Mouse (Mus musculus) gastrocnemius, postnatal 36 days (tissue): ENCODE data around the gene Trdmt1. TPM values are rescaled to one million over a fixed set of nuclear protein-coding genes. Genes with fewer than 3 reads are reported as not detected.
"Not testable (repeated sequence)": the region's sequence is repeated elsewhere in the genome, so short reads cannot be mapped to it uniquely, and the experiment has no call there.

Source experiments
- DNase-seq, 2 experiments: peaks; one replicate each; pipeline ENCODE4 v3.0.0; 2022
- intact Hi-C: fragments of 180-260 bp; cut with DNase I; formaldehyde crosslinking; loops from one replicate; pipeline ENCODE4 v1.15.1; 2025
- long read RNA-seq, 2 experiments: library from polyadenylated mRNA; stranded (forward); transcript quantifications; one replicate each; pipeline ENCODE4 v2.0.0; 2021
- total RNA-seq, 2 experiments: library from RNA; stranded (reverse); gene quantifications; 2 replicates each; pipeline ENCODE4 v1.2.3; 2021

The Trdmt1 gene
- 1 to 10 TPM; 3.4 to 4.3 TPM for total RNA-seq
- long read RNA-seq, experiment 1, partial matches to known transcripts = 0 of 2 reads
- long read RNA-seq, experiment 1, other reads (novel, unspliced or antisense) = 0 of 2 reads
- long read RNA-seq, experiment 2, partial matches to known transcripts = 0 of 3 reads
- long read RNA-seq, experiment 2, other reads (novel, unspliced or antisense) = 3 of 3 reads

- intact Hi-C loops = no loop called here
- DNase-seq = peak; percentile 76 to 82
These were observed at the start of gene Trdmt1 for GRCm38 (mm10) chr2:13544193-13544824. Gene Trdmt1 (minus strand): TSS chr2:13544668.

GRCm38 (mm10) chr2:13593328-13593727 is 48.9 kb upstream of the Trdmt1 start:
- intact Hi-C loops = no loop called here
- no peak for DNase-seq

GRCm38 (mm10) chr2:13583746-13584145 is 39.3 kb upstream of the Trdmt1 start:
- DNase-seq, intact Hi-C loops: not testable (repeated sequence)

- intact Hi-C loops = no loop called here
- no peak for DNase-seq
These were observed 37.7 kb upstream of the Trdmt1 start for GRCm38 (mm10) chr2:13582184-13582583.

- no peak for DNase-seq
- intact Hi-C loops = loop anchor here (5.0 to 10.0 kb wide), 2 partner anchors 165 to 288 kb away; no protein-coding TSS in a partner anchor
These were observed 35.5 kb upstream of the Trdmt1 start for GRCm38 (mm10) chr2:13579991-13580390.

- DNase-seq = no peak
- intact Hi-C loops = loop anchor here (5.0 to 10.0 kb wide), 2 partner anchors 165 to 287 kb away; no protein-coding TSS in a partner anchor
These were observed 34.8 kb upstream of the Trdmt1 start for GRCm38 (mm10) chr2:13579315-13579714.

GRCm38 (mm10) chr2:13578473-13579152 is 34.1 kb upstream of the Trdmt1 start:
- DNase-seq = peak; percentile 23 to 30
- intact Hi-C loops = loop anchor here (5.0 to 10.0 kb wide), 2 partner anchors 164 to 286 kb away; no protein-coding TSS in a partner anchor

- intact Hi-C loops = loop anchor here (5.0 to 10.0 kb wide), 2 partner anchors 163 to 285 kb away; no protein-coding TSS in a partner anchor
These were observed 32.9 kb upstream of the Trdmt1 start for GRCm38 (mm10) chr2:13577399-13577798.

GRCm38 (mm10) chr2:13575926-13576325 is 31.5 kb upstream of the Trdmt1 start:
- no peak for DNase-seq

More at GRCm38 (mm10) chr2:13577399-13577798, 32.9 kb upstream of the Trdmt1 start:
- DNase-seq = no peak

GRCm38 (mm10) chr2:13575287-13575801 is 30.9 kb upstream of the Trdmt1 start:
- peak; percentile 76 to 82 for DNase-seq
- intact Hi-C loops = loop anchor here (5.0 to 10.0 kb wide), 2 partner anchors 161 to 283 kb away; no protein-coding TSS in a partner anchor

More at GRCm38 (mm10) chr2:13575926-13576325, 31.5 kb upstream of the Trdmt1 start:
- intact Hi-C loops = loop anchor here (5.0 to 10.0 kb wide), 2 partner anchors 161 to 284 kb away; no protein-coding TSS in a partner anchor

GRCm38 (mm10) chr2:13574801-13575150 is 30.3 kb upstream of the Trdmt1 start:
- peak in 1 of 2 experiments; percentile 30 for DNase-seq
- intact Hi-C loops = loop anchor here (5.0 to 10.0 kb wide), 2 partner anchors 160 to 282 kb away; no protein-coding TSS in a partner anchor

GRCm38 (mm10) chr2:13574066-13574800 is 29.8 kb upstream of the Trdmt1 start:
- peak; percentile 82 to 83 for DNase-seq
- intact Hi-C loops = loop anchor here (10.0 kb wide), 1 partner anchor 159 kb away; no protein-coding TSS in a partner anchor

GRCm38 (mm10) chr2:13573408-13574065 is 29.1 kb upstream of the Trdmt1 start, which contains the start of gene Vim:
Gene Vim (plus strand): TSS chr2:13573927.
- intact Hi-C loops = loop anchor here (10.0 kb wide), 1 partner anchor 159 kb away; no protein-coding TSS in a partner anchor
- peak; percentile 82 to 89 for DNase-seq

GRCm38 (mm10) chr2:13572647-13573407 is 28.4 kb upstream of the Trdmt1 start:
- no peak for DNase-seq
- intact Hi-C loops = loop anchor here (10.0 kb wide), 1 partner anchor 158 kb away; no protein-coding TSS in a partner anchor

GRCm38 (mm10) chr2:13572101-13572553 is 27.7 kb upstream of the Trdmt1 start:
- intact Hi-C loops = loop anchor here (10.0 kb wide), 1 partner anchor 157 kb away; no protein-coding TSS in a partner anchor
- no peak for DNase-seq

GRCm38 (mm10) chr2:13570122-13570521 is 25.7 kb upstream of the Trdmt1 start:
- DNase-seq = no peak
- intact Hi-C loops = loop anchor here (10.0 kb wide), 1 partner anchor 155 kb away; no protein-coding TSS in a partner anchor

- intact Hi-C loops = no loop called here
- no peak for DNase-seq
These were observed 15.9 kb upstream of the Trdmt1 start for GRCm38 (mm10) chr2:13560396-13560795.

GRCm38 (mm10) chr2:13559729-13560128 is 15.3 kb upstream of the Trdmt1 start:
- intact Hi-C loops = no loop called here
- no peak for DNase-seq
